Mouse (Mus musculus) olfactory bulb, adult 2 months (tissue): ENCODE results near the gene Slc20a1.

Experiments
- CTCF ChIP-seq: fragments of 200-500 bp; IDR thresholded peaks from 2 replicates; pipeline ENCODE4 v1.5.1; 2012; ENCODE audit warnings: low read depth, mild to moderate bottlenecking, low read length, moderate library complexity; ENCODE audit not compliant: insufficient read depth
- POLR2A ChIP-seq: fragments of 200-500 bp; IDR thresholded peaks from 2 replicates; pipeline ENCODE4 v1.6.1; 2012; ENCODE audit warnings: mild to moderate bottlenecking, low read depth, low read length, moderate library complexity; ENCODE audit not compliant: insufficient read depth

DNA sequence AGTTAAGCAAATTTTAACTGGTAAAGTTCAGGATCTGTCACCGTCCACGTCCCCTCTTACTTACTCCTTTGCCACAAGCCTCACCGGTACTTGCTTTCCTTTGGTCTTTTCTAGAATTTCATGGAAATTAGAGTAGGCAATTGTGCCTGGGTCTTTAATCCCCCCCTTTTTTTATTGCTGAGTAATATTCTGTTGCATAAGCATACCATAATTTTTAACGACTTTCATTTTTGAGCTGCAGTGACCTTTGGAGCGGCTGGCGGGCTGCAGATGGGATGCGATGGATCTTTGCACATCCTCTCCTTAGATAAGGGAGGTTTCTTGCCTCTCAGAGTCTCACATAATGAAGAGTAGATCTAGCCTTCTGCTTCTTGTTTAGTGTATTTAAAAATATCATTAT, 30.8 kb downstream of the Slc20a1 start:
- TF ChIP-seq POLR2A (no peak), CTCF (no peak)
